Mouse (Mus musculus) hindbrain, embryonic 15.5 days (tissue): ENCODE measurements around the gene Sh3rf3. TPM values are rescaled to one million over a fixed set of nuclear protein-coding genes. Genes with fewer than 3 reads are reported as not detected.

Experiments used
- ATAC-seq: fragments of 200-750 bp; cut with Nextera tagmentation; 2 replicates; pipeline ENCODE4 v1.8.0; 2017; ENCODE audit warnings: low read depth, moderate number of reproducible peaks, moderate TSS enrichment; ENCODE audit not compliant: low FRiP score
- H3K27ac ChIP-seq: fragments of 300-500 bp; sonication (generic); replicated peaks from 2 replicates; pipeline ENCODE4 v1.5.1; 2015; ENCODE audit warnings: mild to moderate bottlenecking, inconsistent platforms
- H3K27me3 ChIP-seq: fragments of 300-500 bp; sonication (generic); 2 replicates; pipeline ENCODE4 v1.6.1; 2015; ENCODE audit warnings: control low read depth, inconsistent platforms
- H3K36me3 ChIP-seq: fragments of 300-500 bp; sonication (generic); 2 replicates; pipeline ENCODE4 v1.6.1; 2015; ENCODE audit warnings: control low read depth, inconsistent platforms
- H3K4me1 ChIP-seq: fragments of 300-500 bp; sonication (generic); replicated peaks from 2 replicates; pipeline ENCODE4 v1.6.1; 2015; ENCODE audit warnings: control low read depth, inconsistent platforms
- H3K4me2 ChIP-seq: fragments of 300-500 bp; sonication (generic); 2 replicates; pipeline ENCODE4 v1.6.1; 2015; ENCODE audit warnings: moderate library complexity, mild to moderate bottlenecking, inconsistent platforms
- H3K4me3 ChIP-seq: fragments of 300-500 bp; sonication (generic); 2 replicates; pipeline ENCODE4 v1.5.1; 2015; ENCODE audit warnings: mild to moderate bottlenecking, inconsistent platforms
- H3K9ac ChIP-seq: fragments of 300-500 bp; sonication (generic); 2 replicates; pipeline ENCODE4 v1.6.1; 2015; ENCODE audit warnings: inconsistent platforms
- H3K9me3 ChIP-seq: fragments of 300-500 bp; sonication (generic); 2 replicates; pipeline ENCODE4 v1.6.1; 2016; ENCODE audit warnings: control low read depth, inconsistent platforms
- WGBS: fragments of 180-500 bp; shearing (Covaris S2); methylation state at CpG from one replicate; pipeline ENCODE4 v1.1.7; 2015; 5-methylcytosine and 5-hydroxymethylcytosine counted together
- polyA plus RNA-seq: library from polyadenylated mRNA; unstranded; fragments of >200 nt; fragmentation: Nextera tagmentation; extraction: Ambion mirVana; gene quantifications from 2 replicates; pipeline ENCODE4 v1.2.1, GENCODE M21; 2015

Gene Sh3rf3
- polyA plus RNA-seq = 3.2 and 4.4 TPM in 2 replicates

GRCm38 (mm10) chr10:58813081-58813800 is at the start of gene Sh3rf3:
Gene Sh3rf3 (plus strand): TSS chr10:58813359.
- WGBS = under 1% methylated on average over 75 of the region's 79 CpGs
- peak within 1 kb of the TSS; percentile 53 for H3K4me3 ChIP-seq
- H3K4me2 ChIP-seq = peak within 1 kb of the TSS; percentile 100
- 0 out of 2 replicates have a peak, but pooled peaks cover 7% of the 10 kb centered on the region for H3K27me3 ChIP-seq
- H3K4me1 ChIP-seq = peaks cover 17% of the 10 kb centered on the region
- ATAC-seq = peak; percentile 55
- H3K36me3 ChIP-seq = no peaks in the 10 kb centered on the region
- peak within 1 kb of the TSS; percentile 67 for H3K9ac ChIP-seq
- no peaks in the 10 kb centered on the region for H3K9me3 ChIP-seq
- peak within 1 kb of the TSS; percentile 70 for H3K27ac ChIP-seq

- H3K27ac ChIP-seq = no peak overlapping the region
- ATAC-seq = no peak
- no peak overlapping the region for H3K4me2 ChIP-seq
- H3K27me3 ChIP-seq = no peaks in the 10 kb centered on the region
- H3K36me3 ChIP-seq = no peaks in the 10 kb centered on the region
- H3K9me3 ChIP-seq = no peaks in the 10 kb centered on the region
- 90% methylated on average over 8 of the region's 8 CpGs for WGBS
- no peak overlapping the region for H3K9ac ChIP-seq
- H3K4me3 ChIP-seq = no peak overlapping the region
- H3K4me1 ChIP-seq = no peaks in the 10 kb centered on the region
Measured at GRCm38 (mm10) chr10:58788486-58789274, 24.5 kb upstream of the Sh3rf3 start.

GRCm38 (mm10) chr10:58797555-58797954 is 15.6 kb upstream of the Sh3rf3 start:
- no peaks in the 10 kb centered on the region for H3K9me3 ChIP-seq
- H3K4me1 ChIP-seq = peaks cover 6% of the 10 kb centered on the region; the same call in 1 of the 2 replicates
- no peak overlapping the region for H3K4me3 ChIP-seq
- H3K9ac ChIP-seq = no peak overlapping the region
- H3K36me3 ChIP-seq = no peaks in the 10 kb centered on the region
- H3K4me2 ChIP-seq = no peak overlapping the region
- 91% methylated on average over 8 of the region's 8 CpGs for whole genome bisulfite sequencing
- no peak overlapping the region for H3K27ac ChIP-seq
- ATAC-seq = no peak
- H3K27me3 ChIP-seq = no peaks in the 10 kb centered on the region

GRCm38 (mm10) chr10:58798156-58798555 is 15.0 kb upstream of the Sh3rf3 start:
- Histone ChIP-seq H3K27me3 (no peaks in the 10 kb centered on the region), H3K4me3 (no peak overlapping the region), H3K4me2 (no peak overlapping the region), H3K4me1 (peaks cover 6% of the 10 kb centered on the region; the same call in 1 of the 2 replicates), H3K9ac (no peak overlapping the region), H3K27ac (no peak overlapping the region), H3K36me3 (no peaks in the 10 kb centered on the region), H3K9me3 (no peaks in the 10 kb centered on the region)
- WGBS = 63% methylated on average over 3 of the region's 3 CpGs
- peak; percentile 56 for ATAC-seq

GRCm38 (mm10) chr10:58800996-58801433 is 12.1 kb upstream of the Sh3rf3 start:
- no peak; the same call in 1 of the 2 replicates for ATAC-seq
- no peaks in the 10 kb centered on the region for H3K9me3 ChIP-seq
- H3K9ac ChIP-seq = no peak overlapping the region

GRCm38 (mm10) chr10:58802391-58802790 is 10.8 kb upstream of the Sh3rf3 start:
- no peak overlapping the region for H3K4me3 ChIP-seq
- 76% methylated on average over 1 of the region's 1 CpGs for WGBS
- H3K36me3 ChIP-seq = no peaks in the 10 kb centered on the region
- H3K4me2 ChIP-seq = no peak overlapping the region
- ATAC-seq = no peak
- H3K9ac ChIP-seq = no peak overlapping the region
- H3K27me3 ChIP-seq = no peaks in the 10 kb centered on the region
- H3K27ac ChIP-seq = no peak overlapping the region
- H3K4me1 ChIP-seq = peaks cover 6% of the 10 kb centered on the region; the same call in 1 of the 2 replicates
- no peaks in the 10 kb centered on the region for H3K9me3 ChIP-seq

More at GRCm38 (mm10) chr10:58800996-58801433, 12.1 kb upstream of the Sh3rf3 start:
- Histone ChIP-seq H3K4me1 (peaks cover 6% of the 10 kb centered on the region; the same call in 1 of the 2 replicates), H3K27me3 (no peaks in the 10 kb centered on the region), H3K36me3 (no peaks in the 10 kb centered on the region), H3K4me3 (no peak overlapping the region), H3K4me2 (peak overlapping the region; percentile 34), H3K27ac (no peak overlapping the region; the same call in 1 of the 2 replicates)
- 35% methylated on average over 21 of the region's 21 CpGs for WGBS

- Histone ChIP-seq H3K9me3 (no peaks in the 10 kb centered on the region), H3K4me2 (no peak overlapping the region), H3K27ac (no peak overlapping the region), H3K4me1 (0 out of 2 replicates have a peak, but pooled peaks cover 3% of the 10 kb centered on the region), H3K27me3 (0 out of 2 replicates have a peak, but pooled peaks cover 4% of the 10 kb centered on the region), H3K4me3 (no peak overlapping the region), H3K9ac (no peak overlapping the region), H3K36me3 (no peaks in the 10 kb centered on the region)
- no peak for ATAC-seq
- 74% methylated on average over 3 of the region's 3 CpGs for WGBS
Measured at GRCm38 (mm10) chr10:58807956-58808355, 5.2 kb upstream of the Sh3rf3 start.

GRCm38 (mm10) chr10:58810181-58810580 is 3.0 kb upstream of the Sh3rf3 start:
- Histone ChIP-seq H3K4me2 (no peak overlapping the region), H3K4me1 (peaks cover 17% of the 10 kb centered on the region), H3K36me3 (no peaks in the 10 kb centered on the region), H3K27me3 (0 out of 2 replicates have a peak, but pooled peaks cover 7% of the 10 kb centered on the region), H3K27ac (no peak overlapping the region), H3K9ac (no peak overlapping the region), H3K9me3 (no peaks in the 10 kb centered on the region), H3K4me3 (no peak overlapping the region)
- 86% methylated on average over 5 of the region's 5 CpGs for WGBS
- no peak for ATAC-seq

- Histone ChIP-seq H3K4me3 (peak overlapping the region; percentile 53), H3K9ac (peak overlapping the region; percentile 67), H3K36me3 (no peaks in the 10 kb centered on the region), H3K4me2 (peak overlapping the region; percentile 100), H3K27ac (peak overlapping the region; percentile 70), H3K4me1 (peaks cover 17% of the 10 kb centered on the region), H3K27me3 (0 out of 2 replicates have a peak, but pooled peaks cover 7% of the 10 kb centered on the region), H3K9me3 (no peaks in the 10 kb centered on the region)
- under 1% methylated on average over 63 of the region's 63 CpGs for WGBS
- peak; percentile 84 for ATAC-seq
Measured at GRCm38 (mm10) chr10:58812210-58813080, 714 bp upstream of the Sh3rf3 start.

- Histone ChIP-seq H3K4me1 (peaks cover 17% of the 10 kb centered on the region), H3K4me2 (peak overlapping the region; percentile 100), H3K27ac (no peak overlapping the region; the same call in 1 of the 2 replicates), H3K36me3 (no peaks in the 10 kb centered on the region), H3K9ac (peak overlapping the region; percentile 67), H3K27me3 (0 out of 2 replicates have a peak, but pooled peaks cover 7% of the 10 kb centered on the region), H3K9me3 (no peaks in the 10 kb centered on the region), H3K4me3 (peak overlapping the region; percentile 53)
- ATAC-seq = peak; percentile 49
- WGBS = under 1% methylated on average over 35 of the region's 35 CpGs
Measured at GRCm38 (mm10) chr10:58813801-58814191, 637 bp downstream of the Sh3rf3 start.

GRCm38 (mm10) chr10:58814486-58814885 is 1.3 kb downstream of the Sh3rf3 start:
- no peak overlapping the region for H3K9ac ChIP-seq
- ATAC-seq = no peak
- WGBS = 47% methylated on average over 7 of the region's 7 CpGs

More at GRCm38 (mm10) chr10:58814486-58814885, 1.3 kb downstream of the Sh3rf3 start:
- Histone ChIP-seq H3K4me1 (peaks cover 17% of the 10 kb centered on the region), H3K27ac (no peak overlapping the region), H3K4me2 (peak overlapping the region; percentile 100), H3K4me3 (peak overlapping the region; percentile 53), H3K36me3 (no peaks in the 10 kb centered on the region), H3K9me3 (no peaks in the 10 kb centered on the region), H3K27me3 (0 out of 2 replicates have a peak, but pooled peaks cover 7% of the 10 kb centered on the region)
